Mouse (Mus musculus) stomach, embryonic 16.5 days (tissue): Measurements from ENCODE around the gene Clba1. TPM values are rescaled to one million over a fixed set of nuclear protein-coding genes. Genes with fewer than 3 reads are reported as not detected.
"Not testable (repeated sequence)": the region's sequence is repeated elsewhere in the genome, so short reads cannot be mapped to it uniquely, and the experiment has no call there.

Source experiments
- ATAC-seq: fragments of 200-750 bp; cut with Nextera tagmentation; 2 replicates; pipeline ENCODE4 v1.8.0; 2017; ENCODE audit warnings: moderate number of reproducible peaks, moderate TSS enrichment; ENCODE audit not compliant: insufficient read depth, low FRiP score
- H3K27ac ChIP-seq: fragments of 300-500 bp; sonication (generic); 2 replicates; pipeline ENCODE4 v1.5.1; 2014; ENCODE audit warnings: low read length
- H3K27me3 ChIP-seq: fragments of 300-500 bp; sonication (generic); 2 replicates; pipeline ENCODE4 v1.6.1; 2014; ENCODE audit warnings: low read length, control low read depth, mixed read lengths; ENCODE audit not compliant: control insufficient read depth, insufficient read depth
- H3K36me3 ChIP-seq: fragments of 300-500 bp; sonication (generic); 2 replicates; pipeline ENCODE4 v1.6.1; 2014; ENCODE audit warnings: low read length; ENCODE audit not compliant: control insufficient read depth, insufficient read depth
- H3K4me1 ChIP-seq: fragments of 300-500 bp; sonication (generic); 2 replicates; pipeline ENCODE4 v1.6.1; 2014; ENCODE audit warnings: low read length, control low read depth, mixed read lengths; ENCODE audit not compliant: control insufficient read depth, insufficient read depth
- H3K4me2 ChIP-seq: fragments of 300-500 bp; sonication (generic); 2 replicates; pipeline ENCODE4 v1.6.1; 2014; ENCODE audit warnings: low read depth, low read length, mixed read lengths
- H3K4me3 ChIP-seq: fragments of 300-500 bp; sonication (generic); replicated peaks from 2 replicates; pipeline ENCODE4 v1.5.1; 2014; ENCODE audit warnings: mild to moderate bottlenecking, low read length
- H3K9ac ChIP-seq: fragments of 300-500 bp; sonication (generic); 2 replicates; pipeline ENCODE4 v1.6.1; 2014; ENCODE audit warnings: low read length
- H3K9me3 ChIP-seq: fragments of 300-500 bp; sonication (generic); replicated peaks from 2 replicates; pipeline ENCODE4 v1.6.1; 2016; ENCODE audit warnings: low read length, control low read depth; ENCODE audit not compliant: control insufficient read depth
- WGBS: fragments of 180-500 bp; shearing (Covaris S2); extraction: QIAGEN DNeasy Blood & Tissue Kit; methylation state at CpG from one replicate; pipeline ENCODE4 v1.1.7; 2014; 5-methylcytosine and 5-hydroxymethylcytosine counted together
- polyA plus RNA-seq: library from polyadenylated mRNA; unstranded; fragments of >200 nt; fragmentation: Nextera tagmentation; extraction: Ambion mirVana; gene quantifications from 2 replicates; pipeline ENCODE4 v1.2.1, GENCODE M21; 2015

The Clba1 gene
- polyA plus RNA-seq, 1 experiment from 2014 or later = 5.8 TPM

GRCm38 (mm10) chr12:112809641-112810040 is 904 bp downstream of the Clba1 start:
- H3K36me3 ChIP-seq = no peaks in the 10 kb centered on the region
- peak overlapping the region; percentile 100 for H3K4me2 ChIP-seq
- H3K4me1 ChIP-seq = peaks cover 16% of the 10 kb centered on the region
- H3K4me3 ChIP-seq = peak overlapping the region; percentile 72
- no peak overlapping the region for H3K27ac ChIP-seq
- no peak for ATAC-seq
- no peaks in the 10 kb centered on the region for H3K27me3 ChIP-seq
- H3K9me3 ChIP-seq = no peaks in the 10 kb centered on the region
- peak overlapping the region; percentile 72 for H3K9ac ChIP-seq
- 15% methylated on average over 8 of the region's 8 CpGs for WGBS

GRCm38 (mm10) chr12:112810092-112810885 is 1.6 kb downstream of the Clba1 start:
- WGBS = 53% methylated on average over 19 of the region's 19 CpGs
- H3K4me2 ChIP-seq = no peak overlapping the region; the same call in 1 of the 2 replicates
- H3K4me3 ChIP-seq = no peak overlapping the region

GRCm38 (mm10) chr12:112813370-112813769 is 4.6 kb downstream of the Clba1 start:
- H3K9ac ChIP-seq = no peak overlapping the region
- peaks cover 13% of the 10 kb centered on the region for H3K4me1 ChIP-seq
- 91% methylated on average over 7 of the region's 7 CpGs for WGBS
- H3K27ac ChIP-seq = no peak overlapping the region
- ATAC-seq = no peak
- H3K4me2 ChIP-seq = no peak overlapping the region
- H3K36me3 ChIP-seq = peaks cover 6% of the 10 kb centered on the region; the same call in 1 of the 2 replicates
- no peak overlapping the region for H3K4me3 ChIP-seq
- no peaks in the 10 kb centered on the region for H3K9me3 ChIP-seq
- no peaks in the 10 kb centered on the region for H3K27me3 ChIP-seq

More at GRCm38 (mm10) chr12:112810092-112810885, 1.6 kb downstream of the Clba1 start:
- Histone ChIP-seq H3K27ac (no peak overlapping the region), H3K27me3 (no peaks in the 10 kb centered on the region), H3K9ac (peak overlapping the region; percentile 31; the same call in 1 of the 2 replicates), H3K36me3 (no peaks in the 10 kb centered on the region), H3K9me3 (no peaks in the 10 kb centered on the region), H3K4me1 (peaks cover 16% of the 10 kb centered on the region)
- ATAC-seq = no peak

- peaks cover 11% of the 10 kb centered on the region for H3K36me3 ChIP-seq
- WGBS = 68% methylated on average over 14 of the region's 14 CpGs
- ATAC-seq = no peak
Measured at GRCm38 (mm10) chr12:112814682-112815470, 6.1 kb downstream of the Clba1 start.

GRCm38 (mm10) chr12:112816294-112816693 is 7.6 kb downstream of the Clba1 start:
- Histone ChIP-seq H3K9me3 (no peaks in the 10 kb centered on the region), H3K9ac (no peak overlapping the region), H3K4me2 (no peak overlapping the region), H3K4me3 (no peak overlapping the region), H3K27me3 (no peaks in the 10 kb centered on the region), H3K27ac (no peak overlapping the region; the same call in 1 of the 2 replicates), H3K36me3 (peaks cover 18% of the 10 kb centered on the region), H3K4me1 (no peaks in the 10 kb centered on the region)
- no peak for ATAC-seq
- WGBS = 49% methylated on average over 4 of the region's 4 CpGs

More at GRCm38 (mm10) chr12:112814682-112815470, 6.1 kb downstream of the Clba1 start:
- no peak overlapping the region for H3K4me2 ChIP-seq
- no peaks in the 10 kb centered on the region for H3K27me3 ChIP-seq
- no peak overlapping the region for H3K4me3 ChIP-seq
- no peaks in the 10 kb centered on the region for H3K9me3 ChIP-seq
- H3K9ac ChIP-seq = peak overlapping the region; percentile 27; the same call in 1 of the 2 replicates
- peak overlapping the region; percentile 66 for H3K27ac ChIP-seq
- peaks cover 3% of the 10 kb centered on the region; the same call in 1 of the 2 replicates for H3K4me1 ChIP-seq

GRCm38 (mm10) chr12:112816866-112817265 is 8.1 kb downstream of the Clba1 start:
- H3K36me3 ChIP-seq = peaks cover 21% of the 10 kb centered on the region
- not testable (repeated sequence) for H3K27ac ChIP-seq, H3K9me3 ChIP-seq, H3K27me3 ChIP-seq, H3K9ac ChIP-seq, ATAC-seq, H3K4me3 ChIP-seq, H3K4me2 ChIP-seq, H3K4me1 ChIP-seq
- 83% methylated on average over 7 of the region's 7 CpGs for WGBS

GRCm38 (mm10) chr12:112819057-112819662 is 10.4 kb downstream of the Clba1 start:
- Histone ChIP-seq H3K4me1 (peaks cover 16% of the 10 kb centered on the region), H3K4me3 (no peak overlapping the region), H3K4me2 (no peak overlapping the region), H3K36me3 (peaks cover 21% of the 10 kb centered on the region), H3K9ac (no peak overlapping the region), H3K27me3 (no peaks in the 10 kb centered on the region), H3K9me3 (no peaks in the 10 kb centered on the region), H3K27ac (no peak overlapping the region)
- WGBS = 86% methylated on average over 8 of the region's 8 CpGs
- no peak for ATAC-seq

GRCm38 (mm10) chr12:112820401-112820999 is 11.8 kb downstream of the Clba1 start:
- H3K4me2 ChIP-seq = no peak overlapping the region
- H3K4me1 ChIP-seq = peaks cover 25% of the 10 kb centered on the region
- H3K9ac ChIP-seq = no peak overlapping the region
- 74% methylated on average over 12 of the region's 12 CpGs for WGBS
- no peaks in the 10 kb centered on the region for H3K27me3 ChIP-seq
- H3K27ac ChIP-seq = no peak overlapping the region
- peaks cover 21% of the 10 kb centered on the region for H3K36me3 ChIP-seq
- H3K9me3 ChIP-seq = no peaks in the 10 kb centered on the region
- no peak overlapping the region for H3K4me3 ChIP-seq
- no peak for ATAC-seq
